Mouse (Mus musculus): ENCODE results near the gene Washc4. TPM values are rescaled to one million over a fixed set of nuclear protein-coding genes. Genes with fewer than 3 reads are reported as not detected.

Gene Washc4
- 9.2 and 14.7 TPM in 2 replicates for polyA plus RNA-seq (2021; fragmentation: Nextera tagmentation)
- long read RNA-seq, experiment 1, full-length matches to known transcripts = 6 of 91 reads
- long read RNA-seq, experiment 1, partial matches to known transcripts = 59 of 91 reads
- long read RNA-seq, experiment 1, other reads (novel, unspliced or antisense) = 26 of 91 reads
- long read RNA-seq, experiment 2, partial matches to known transcripts = 33 of 35 reads
- long read RNA-seq, experiment 2, other reads (novel, unspliced or antisense) = 2 of 35 reads

DNA sequence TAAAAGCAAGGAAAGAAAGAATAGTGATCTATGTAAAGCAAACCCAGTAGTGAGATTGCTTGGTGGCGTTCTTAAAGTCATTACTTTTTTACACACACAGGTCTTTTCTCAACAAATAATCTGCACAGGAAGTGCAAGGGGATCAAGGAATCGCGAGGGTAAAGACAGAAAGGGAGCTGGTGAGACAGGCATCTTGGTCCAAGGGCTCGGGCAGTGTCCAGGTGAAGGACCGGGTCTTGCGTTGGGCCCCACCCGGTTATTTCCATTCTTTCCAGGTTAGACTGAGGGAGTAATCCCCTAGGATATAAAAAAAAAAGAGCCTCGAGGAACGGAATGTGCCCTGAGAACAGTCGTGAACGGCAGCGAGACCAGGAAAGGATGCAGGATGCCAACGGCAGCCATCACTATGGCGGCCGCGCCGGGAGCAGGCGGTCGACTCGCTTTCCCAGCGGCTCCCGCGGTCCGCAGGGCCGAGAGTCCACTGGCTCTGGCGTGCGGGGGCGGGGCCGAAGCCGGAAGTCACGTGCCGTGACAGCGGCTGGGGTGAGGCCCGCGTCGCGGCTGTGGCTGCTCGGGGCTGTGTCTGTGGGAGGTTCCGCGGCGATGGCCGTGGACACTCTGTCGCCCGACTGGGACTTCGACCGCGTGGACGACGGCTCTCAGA, at the start of gene Washc4:
Gene Washc4 (plus strand): TSS at position 314 of the 664 bp plus-strand sequence.

GRCm38 (mm10) chr10:83533910-83534283, 9.7 kb upstream of the Washc4 start, which contains the start of gene Aldh1l2:
Aldh1l2 (minus strand) TSS chr10:83534140.

Other genes with a start within 250 kb of the Washc4 start
- 3.9 and 6.5 TPM in 2 replicates for gene Slc41a2, start 205.9 kb upstream of the Washc4 start, polyA plus RNA-seq (2021; fragmentation: Nextera tagmentation)
- 0.28 and 0.31 TPM in 2 replicates for gene D10Wsu102e, start 183.5 kb upstream of the Washc4 start, polyA plus RNA-seq (2021; fragmentation: Nextera tagmentation)
- gene Aldh1l2, start 9.6 kb upstream of the Washc4 start, polyA plus RNA-seq (2021; fragmentation: Nextera tagmentation) = 0.45 and 0.47 TPM in 2 replicates
- 30.6 and 31.0 TPM in 2 replicates for gene Appl2, start 105.0 kb downstream of the Washc4 start, polyA plus RNA-seq (2021; fragmentation: Nextera tagmentation)
- 35.6 and 41.5 TPM in 2 replicates for gene 1500009L16Rik, start 179.1 kb downstream of the Washc4 start, polyA plus RNA-seq (2021; fragmentation: Nextera tagmentation)